Mouse (Mus musculus) hindbrain, embryonic 11.5 days (tissue): ENCODE measurements around the gene Ppp1ca. TPM values are rescaled to one million over a fixed set of nuclear protein-coding genes. Genes with fewer than 3 reads are reported as not detected.
A peak's percentile ranks its signal among the peaks of the same experiment; 100 is the strongest.

Experiments
- ATAC-seq: fragments of 200-750 bp; cut with Nextera tagmentation; 2 replicates; pipeline ENCODE4 v1.8.0; 2017; ENCODE audit warnings: mild to moderate bottlenecking, moderate TSS enrichment, moderate library complexity; ENCODE audit not compliant: low FRiP score
- DNase-seq: peaks from one replicate; pipeline ENCODE4 v3.0.0-alpha.2; 2015; ENCODE audit warnings: low spot score
- H3K27ac ChIP-seq: fragments of 300-500 bp; sonication (generic); 2 replicates; pipeline ENCODE4 v1.5.1; 2014; ENCODE audit warnings: mild to moderate bottlenecking, low read depth, low read length
- H3K27me3 ChIP-seq: fragments of 300-500 bp; sonication (generic); 2 replicates; pipeline ENCODE4 v1.6.1; 2014; ENCODE audit warnings: mild to moderate bottlenecking, low read length, moderate library complexity, mixed read lengths; ENCODE audit not compliant: control insufficient read depth, insufficient read depth
- H3K36me3 ChIP-seq: fragments of 300-500 bp; sonication (generic); 2 replicates; pipeline ENCODE4 v1.6.1; 2014; ENCODE audit warnings: mild to moderate bottlenecking, low read length, moderate library complexity, mixed read lengths; ENCODE audit not compliant: control insufficient read depth, insufficient read depth
- H3K4me1 ChIP-seq: fragments of 300-500 bp; sonication (generic); replicated peaks from 2 replicates; pipeline ENCODE4 v1.6.1; 2014; ENCODE audit warnings: low read length, mixed read lengths; ENCODE audit not compliant: control insufficient read depth, insufficient read depth
- H3K4me2 ChIP-seq: fragments of 300-500 bp; sonication (generic); replicated peaks from 2 replicates; pipeline ENCODE4 v1.6.1; 2014; ENCODE audit warnings: mild to moderate bottlenecking, low read depth, low read length
- H3K4me3 ChIP-seq: fragments of 300-500 bp; sonication (generic); 2 replicates; pipeline ENCODE4 v1.5.1; 2014; ENCODE audit warnings: low read depth, low read length
- H3K9ac ChIP-seq: fragments of 300-500 bp; sonication (generic); 2 replicates; pipeline ENCODE4 v1.6.1; 2014; ENCODE audit warnings: low read depth, low read length
- H3K9me3 ChIP-seq: fragments of 300-500 bp; sonication (generic); 2 replicates; pipeline ENCODE4 v1.6.1; 2016; ENCODE audit warnings: low read length; ENCODE audit not compliant: control insufficient read depth
- WGBS: fragments of 180-500 bp; shearing (Covaris S2); extraction: QIAGEN DNeasy Blood & Tissue Kit; methylation state at CpG from one replicate; pipeline ENCODE4 v1.1.7; 2014; 5-methylcytosine and 5-hydroxymethylcytosine counted together
- polyA plus RNA-seq: library from polyadenylated mRNA; unstranded; fragments of >200 nt; fragmentation: Nextera tagmentation; extraction: Ambion mirVana; gene quantifications from 2 replicates; pipeline ENCODE4 v1.2.1, GENCODE M21; 2014

Gene Ppp1ca
- polyA plus RNA-seq, 1 experiment from 2014 or later, result 868 TPM

- peaks cover 6% of the 10 kb centered on the region; the same call in 1 of the 2 replicates for H3K4me1 ChIP-seq
- no peak overlapping the region for H3K4me3 ChIP-seq
- peak; percentile 85 for DNase-seq
- no peaks in the 10 kb centered on the region for H3K9me3 ChIP-seq
- H3K9ac ChIP-seq, result no peak overlapping the region
- no peaks in the 10 kb centered on the region for H3K36me3 ChIP-seq
- WGBS, result 19% methylated on average over 8 of the region's 8 CpGs
- H3K4me2 ChIP-seq, result no peak overlapping the region
- no peak overlapping the region for H3K27ac ChIP-seq
- no peaks in the 10 kb centered on the region for H3K27me3 ChIP-seq
- no peak for ATAC-seq
These were observed 36.2 kb downstream of the Ppp1ca start for GRCm38 (mm10) chr19:4227894-4228678.

GRCm38 (mm10) chr19:4228891-4229290 is 37.0 kb downstream of the Ppp1ca start:
- 67% methylated on average over 4 of the region's 4 CpGs for WGBS
- ATAC-seq (no peak), DNase-seq (no peak)
- H3K9ac ChIP-seq, result no peak overlapping the region
- no peaks in the 10 kb centered on the region for H3K27me3 ChIP-seq
- peaks cover 6% of the 10 kb centered on the region; the same call in 1 of the 2 replicates for H3K4me1 ChIP-seq
- no peak overlapping the region for H3K4me3 ChIP-seq
- H3K9me3 ChIP-seq, result no peaks in the 10 kb centered on the region
- H3K36me3 ChIP-seq, result no peaks in the 10 kb centered on the region
- H3K27ac ChIP-seq, result no peak overlapping the region
- H3K4me2 ChIP-seq, result no peak overlapping the region

- Histone ChIP-seq H3K4me1 (peaks cover 6% of the 10 kb centered on the region; the same call in 1 of the 2 replicates), H3K27me3 (no peaks in the 10 kb centered on the region), H3K9ac (no peak overlapping the region), H3K36me3 (no peaks in the 10 kb centered on the region), H3K9me3 (no peaks in the 10 kb centered on the region), H3K4me3 (no peak overlapping the region), H3K4me2 (no peak overlapping the region), H3K27ac (no peak overlapping the region)
- ATAC-seq, result no peak
- no peak for DNase-seq
- 40% methylated on average over 9 of the region's 9 CpGs for WGBS
These were observed 37.7 kb downstream of the Ppp1ca start for GRCm38 (mm10) chr19:4229451-4230076.

GRCm38 (mm10) chr19:4230415-4230814 is 38.5 kb downstream of the Ppp1ca start:
- no peak for ATAC-seq
- no peak for DNase-seq
- no peak overlapping the region for H3K9ac ChIP-seq
- no peaks in the 10 kb centered on the region for H3K36me3 ChIP-seq
- H3K4me3 ChIP-seq, result no peak overlapping the region
- H3K27me3 ChIP-seq, result no peaks in the 10 kb centered on the region
- H3K9me3 ChIP-seq, result no peaks in the 10 kb centered on the region
- H3K27ac ChIP-seq, result no peak overlapping the region
- 69% methylated on average over 8 of the region's 8 CpGs for WGBS
- H3K4me2 ChIP-seq, result no peak overlapping the region
- H3K4me1 ChIP-seq, result peaks cover 6% of the 10 kb centered on the region; the same call in 1 of the 2 replicates

GRCm38 (mm10) chr19:4231253-4232185 is 39.7 kb downstream of the Ppp1ca start, which contains the start of gene Pold4:
Gene Pold4 (plus strand): TSS chr19:4231899.
- Histone ChIP-seq H3K4me2 (peak within 1 kb of the TSS; percentile 83), H3K36me3 (no peaks in the 10 kb centered on the region), H3K9ac (peak within 1 kb of the TSS; percentile 49), H3K27me3 (no peaks in the 10 kb centered on the region), H3K9me3 (no peaks in the 10 kb centered on the region), H3K4me1 (peaks cover 6% of the 10 kb centered on the region; the same call in 1 of the 2 replicates), H3K4me3 (peak within 1 kb of the TSS; percentile 41), H3K27ac (no peak within 1 kb of the TSS)
- ATAC-seq (peak; percentile 91), DNase-seq (peak; percentile 90)
- WGBS, result 12% methylated on average over 26 of the region's 26 CpGs

- 77% methylated on average over 2 of the region's 2 CpGs for WGBS
- Histone ChIP-seq H3K4me3 (peak overlapping the region; percentile 41), H3K9ac (peak overlapping the region; percentile 49; the same call in 1 of the 2 replicates), H3K9me3 (no peaks in the 10 kb centered on the region), H3K27me3 (no peaks in the 10 kb centered on the region), H3K36me3 (no peaks in the 10 kb centered on the region), H3K27ac (no peak overlapping the region), H3K4me1 (peaks cover 6% of the 10 kb centered on the region; the same call in 1 of the 2 replicates), H3K4me2 (peak overlapping the region; percentile 83)
- DNase-seq (no peak), ATAC-seq (no peak)
These were observed 40.3 kb downstream of the Ppp1ca start for GRCm38 (mm10) chr19:4232186-4232572.

GRCm38 (mm10) chr19:4232651-4233050 is 40.8 kb downstream of the Ppp1ca start:
- H3K27ac ChIP-seq, result no peak overlapping the region
- no peak overlapping the region for H3K9ac ChIP-seq
- no peaks in the 10 kb centered on the region for H3K27me3 ChIP-seq
- no peaks in the 10 kb centered on the region for H3K9me3 ChIP-seq
- ATAC-seq (no peak), DNase-seq (no peak)
- no peak overlapping the region for H3K4me3 ChIP-seq
- WGBS, result 84% methylated on average over 7 of the region's 7 CpGs
- H3K4me2 ChIP-seq, result peak overlapping the region; percentile 83; the same call in 1 of the 2 replicates
- H3K36me3 ChIP-seq, result no peaks in the 10 kb centered on the region
- peaks cover 6% of the 10 kb centered on the region; the same call in 1 of the 2 replicates for H3K4me1 ChIP-seq

- DNase-seq (no peak), ATAC-seq (no peak)
- Histone ChIP-seq H3K9me3 (no peaks in the 10 kb centered on the region), H3K9ac (no peak overlapping the region), H3K4me3 (no peak overlapping the region), H3K4me2 (no peak overlapping the region), H3K36me3 (no peaks in the 10 kb centered on the region), H3K27me3 (no peaks in the 10 kb centered on the region), H3K27ac (no peak overlapping the region), H3K4me1 (peaks cover 6% of the 10 kb centered on the region; the same call in 1 of the 2 replicates)
- WGBS, result 85% methylated on average over 4 of the region's 4 CpGs
These were observed 42.7 kb downstream of the Ppp1ca start for GRCm38 (mm10) chr19:4234548-4234947.
